Mouse (Mus musculus) Patski (cell line): Measurements from ENCODE around the gene Prss47. TPM values are rescaled to one million over a fixed set of nuclear protein-coding genes. Genes with fewer than 3 reads are reported as not detected.

ENCODE experiments used
- ATAC-seq: fragments of 100-300 bp; one replicate; pipeline ENCODE4 v1.8.0; 2021
- CTCF ChIA-PET: fragments of 350-600 bp; sonication (Branson Sonifier 250); formaldehyde crosslinking; loops from one replicate; lab custom pipeline; 2022; ENCODE audit warnings: inconsistent platforms; lab: Charles Lee
- POLR2A ChIA-PET: fragments of 350-600 bp; sonication (Branson Sonifier 250); formaldehyde crosslinking; loops from one replicate; lab custom pipeline; 2022; ENCODE audit warnings: antibody characterized with exemption, inconsistent platforms; lab: Charles Lee
- DNase-seq: peaks from one replicate; pipeline ENCODE4 v3.0.0-alpha.2; 2011; ENCODE audit warnings: low read depth, low spot score
- H3K27me3 ChIP-seq: fragments of 371-371 bp; one replicate; pipeline ENCODE4 v1.5.1; 2021
- CTCF ChIP-seq: fragments of 100-300 bp; IDR thresholded peaks from one replicate; pipeline ENCODE4 v1.5.1; 2021
- in situ Hi-C: fragments of 300-500 bp; cut with MboI; formaldehyde crosslinking; loops from 3 replicates; pipeline ENCODE4 v1.11.1; 2018; ENCODE audit warnings: low pct_unique_long_range_greater_than_20kb, mixed read lengths
- polyA plus RNA-seq: library from polyadenylated mRNA; unstranded; gene quantifications from one replicate; pipeline ENCODE4 v1.2.3, GENCODE M21; 2021

Prss47 gene
- polyA plus RNA-seq = not detected

DNA sequence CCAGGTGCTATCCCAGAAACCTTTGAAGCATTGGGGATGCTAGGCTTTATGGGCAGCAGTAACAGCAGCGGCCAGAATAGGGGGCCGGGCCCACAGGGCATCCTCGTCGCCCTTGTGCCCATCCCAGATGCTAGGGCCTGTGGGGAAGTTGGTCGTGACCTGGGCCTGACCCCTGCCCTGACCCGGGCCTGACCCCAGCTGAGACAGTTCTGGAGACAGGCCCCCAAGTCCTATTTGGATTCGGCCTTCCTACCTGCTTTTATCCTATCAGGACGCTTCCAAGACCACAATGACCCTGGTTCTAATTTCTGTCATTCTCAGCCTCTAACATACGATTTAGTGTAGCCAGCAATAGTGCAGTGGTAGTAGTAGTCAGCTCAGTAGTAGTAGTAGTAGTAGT, at the start of gene Prss47:
Prss47 (minus strand) TSS at position 101 of the 400 bp plus-strand sequence.
- POLR2A ChIA-PET = no interaction called here
- ATAC-seq (no peak), DNase-seq (no peak)
- CTCF ChIA-PET = no interaction called here
- H3K27me3 ChIP-seq = no peaks in the 10 kb centered on the region
- in situ Hi-C loops = no loop called here
- no peak for TF ChIP-seq CTCF

- no peaks in the 10 kb centered on the region for H3K27me3 ChIP-seq
- ChIA-PET POLR2A (no interaction called here), CTCF (no interaction called here)
- DNase-seq (no peak), ATAC-seq (no peak)
- in situ Hi-C loops = no loop called here
- no peak for TF ChIP-seq CTCF
Measured at GRCm38 (mm10) chr13:65101232-65101631, 48.7 kb upstream of the Prss47 start.

DNA sequence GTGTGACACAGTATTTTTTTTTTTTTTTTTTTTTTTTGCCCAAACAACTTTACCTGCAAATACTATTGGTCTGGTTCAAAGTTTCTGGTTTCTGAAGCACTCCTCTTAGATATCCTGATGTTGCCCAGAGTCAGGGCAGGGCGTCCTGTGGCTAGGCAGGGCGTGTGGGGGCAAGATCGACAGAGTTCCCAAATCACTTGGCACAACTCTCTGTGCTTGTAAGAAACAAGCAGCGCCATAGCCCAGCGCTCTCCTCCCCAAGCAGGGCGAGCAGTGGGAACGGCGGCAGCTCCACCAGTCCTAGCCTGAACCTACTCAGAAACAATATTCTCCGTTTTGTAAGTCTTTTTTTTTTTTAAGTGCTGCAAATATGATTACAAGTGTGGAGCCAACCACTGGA, 48.1 kb upstream of the Prss47 start:
- DNase-seq (no peak), ATAC-seq (no peak)
- CTCF ChIA-PET = no interaction called here
- H3K27me3 ChIP-seq = no peaks in the 10 kb centered on the region
- POLR2A ChIA-PET = no interaction called here
- in situ Hi-C loops = no loop called here
- no peak for TF ChIP-seq CTCF

GRCm38 (mm10) chr13:65097018-65097417, 44.5 kb upstream of the Prss47 start:
- no peak for TF ChIP-seq CTCF
- DNase-seq = no peak
- no peak for ATAC-seq
- H3K27me3 ChIP-seq = no peaks in the 10 kb centered on the region
- ChIA-PET POLR2A (no interaction called here), CTCF (no interaction called here)
- in situ Hi-C loops = no loop called here

GRCm38 (mm10) chr13:65095923-65096322, 43.4 kb upstream of the Prss47 start:
- ATAC-seq = no peak
- POLR2A ChIA-PET = no interaction called here
- CTCF ChIA-PET = no interaction called here
- no peaks in the 10 kb centered on the region for H3K27me3 ChIP-seq
- TF ChIP-seq CTCF = no peak
- in situ Hi-C loops = no loop called here
- no peak for DNase-seq

- ChIA-PET POLR2A (interaction anchor here (0.7 kb wide), 1 partner anchor 70 kb away, joined by 3 read pairs; no protein-coding TSS in a partner anchor), CTCF (no interaction called here)
- in situ Hi-C loops = no loop called here
- TF ChIP-seq CTCF = no peak
- DNase-seq (no peak), ATAC-seq (no peak)
- no peaks in the 10 kb centered on the region for H3K27me3 ChIP-seq
Measured at GRCm38 (mm10) chr13:65069969-65070368, 17.4 kb upstream of the Prss47 start.

DNA sequence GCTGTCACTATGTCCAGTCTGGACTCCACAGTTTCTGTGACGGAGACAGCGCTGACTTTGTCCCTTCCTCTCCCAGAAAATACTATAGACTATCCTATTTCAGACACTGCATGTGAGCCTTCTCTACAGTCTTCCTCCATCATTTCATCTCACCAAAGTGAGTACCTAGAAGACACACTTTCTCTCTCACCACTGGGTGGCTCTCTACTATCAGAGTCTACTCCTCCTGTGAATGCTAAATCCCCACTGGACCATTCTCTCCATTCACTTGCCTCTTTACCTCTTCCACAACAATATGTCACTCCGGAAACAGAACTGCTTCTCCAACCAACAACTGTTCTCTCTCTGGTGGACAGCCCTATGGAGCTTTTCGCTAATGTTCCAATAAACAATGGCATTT, 17.5 kb downstream of the Prss47 start:
- in situ Hi-C loops = loop anchor here (10.0 kb wide), 1 partner anchor 90 kb away; no protein-coding TSS in a partner anchor
- CTCF ChIA-PET = no interaction called here
- H3K27me3 ChIP-seq = peaks cover 7% of the 10 kb centered on the region
- ATAC-seq (no peak), DNase-seq (no peak)
- peak; percentile 44 for TF ChIP-seq CTCF
- POLR2A ChIA-PET = no interaction called here

GRCm38 (mm10) chr13:65032758-65033157, 19.8 kb downstream of the Prss47 start, which contains the start of gene Spata31d1c:
Gene Spata31d1c (plus strand): TSS chr13:65033058.
- DNase-seq (no peak), ATAC-seq (no peak)
- CTCF ChIA-PET = no interaction called here
- no peak for TF ChIP-seq CTCF
- no peaks in the 10 kb centered on the region for H3K27me3 ChIP-seq
- in situ Hi-C loops = loop anchor here (10.0 kb wide), 1 partner anchor 92 kb away; no protein-coding TSS in a partner anchor
- POLR2A ChIA-PET = no interaction called here

DNA sequence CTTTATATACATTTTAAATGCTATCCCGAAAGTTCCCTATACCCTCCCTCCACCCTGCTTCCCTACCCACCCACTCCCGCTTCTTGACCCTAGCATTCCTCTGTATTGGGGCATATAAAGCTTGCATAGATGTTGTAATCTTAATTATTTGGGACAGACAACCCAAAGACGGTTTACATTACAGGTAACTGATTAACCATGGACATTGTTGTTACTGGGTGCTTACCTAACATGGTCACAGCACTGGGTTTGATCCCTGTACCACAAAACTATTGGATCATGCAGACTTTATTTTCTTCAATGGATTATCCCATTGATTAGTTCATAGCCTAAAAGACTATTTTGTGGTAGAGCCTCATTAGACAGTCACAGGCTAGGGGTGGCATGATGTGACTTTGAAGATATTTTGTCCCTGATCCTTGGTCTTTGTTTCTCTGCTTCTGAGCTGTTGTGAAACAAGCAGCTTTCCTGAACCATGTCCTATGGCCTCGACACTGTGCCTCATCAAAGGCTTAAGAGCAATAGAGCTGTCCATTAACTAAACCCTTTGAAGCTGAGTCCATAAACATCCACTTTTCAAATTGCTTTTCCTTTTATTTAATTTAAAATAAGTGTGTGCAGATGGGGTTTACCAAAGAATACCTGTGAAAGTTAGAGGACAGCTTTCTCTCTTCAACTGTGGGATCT, 41.4 kb downstream of the Prss47 start:
- POLR2A ChIA-PET = no interaction called here
- DNase-seq = no peak
- CTCF ChIA-PET = no interaction called here
- H3K27me3 ChIP-seq = no peaks in the 10 kb centered on the region
- in situ Hi-C loops = no loop called here
- no peak for TF ChIP-seq CTCF
- ATAC-seq = no peak

DNA sequence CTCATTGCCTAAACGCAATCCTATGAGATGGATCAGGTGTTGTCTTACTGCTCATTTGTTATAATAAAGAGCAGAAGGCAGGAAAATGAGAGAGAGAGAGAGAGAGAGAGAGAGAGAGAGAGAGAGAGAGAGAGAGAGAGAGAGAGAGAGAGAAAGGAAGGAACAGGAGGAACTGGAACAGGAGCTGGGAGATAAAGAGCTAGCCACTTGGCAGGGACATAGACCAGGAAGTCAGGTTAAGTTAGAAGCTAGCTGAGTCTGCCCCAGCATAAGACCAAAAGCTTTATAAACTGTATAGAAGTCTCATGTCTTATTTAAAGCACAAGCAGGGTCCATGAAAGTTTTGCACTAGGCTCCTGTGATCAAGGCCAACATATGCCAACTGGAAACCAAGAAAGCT, 44.6 kb downstream of the Prss47 start:
- no peak for DNase-seq
- POLR2A ChIA-PET = no interaction called here
- CTCF ChIA-PET = no interaction called here
- H3K27me3 ChIP-seq = no peaks in the 10 kb centered on the region
- TF ChIP-seq CTCF = no peak
- in situ Hi-C loops = no loop called here
- ATAC-seq = no peak

DNA sequence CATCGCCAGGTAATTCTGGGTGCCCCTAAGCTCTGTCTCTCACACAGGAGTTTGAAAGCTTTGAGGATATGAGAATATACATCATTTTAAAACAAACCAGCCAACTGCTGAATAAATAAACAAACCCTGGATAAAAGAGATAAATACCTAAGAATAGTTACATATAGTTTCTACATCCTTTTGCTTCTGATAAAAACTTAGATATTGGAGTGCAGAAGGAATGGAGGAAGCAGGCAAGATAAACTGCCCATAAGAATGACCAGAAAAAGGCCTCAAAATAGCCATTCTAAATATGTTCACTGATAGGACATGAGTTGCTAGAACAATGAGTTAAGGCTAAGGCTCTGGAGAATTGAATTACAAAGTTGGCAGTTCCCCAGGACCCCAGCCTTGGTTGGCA, 45.8 kb downstream of the Prss47 start:
- ATAC-seq (no peak), DNase-seq (no peak)
- no peaks in the 10 kb centered on the region for H3K27me3 ChIP-seq
- in situ Hi-C loops = no loop called here
- ChIA-PET CTCF (no interaction called here), POLR2A (no interaction called here)
- no peak for TF ChIP-seq CTCF

GRCm38 (mm10) chr13:65005414-65005813, 47.1 kb downstream of the Prss47 start:
- ATAC-seq = no peak
- TF ChIP-seq CTCF = no peak
- ChIA-PET POLR2A (no interaction called here), CTCF (no interaction called here)
- no peak for DNase-seq
- in situ Hi-C loops = no loop called here
- H3K27me3 ChIP-seq = no peaks in the 10 kb centered on the region

Other genes with a start within 250 kb of the Prss47 start
- gene Cntnap3, start 148.8 kb downstream of the Prss47 start, polyA plus RNA-seq = not detected
- gene Spata31, start 135.4 kb downstream of the Prss47 start, polyA plus RNA-seq = not detected
- gene Spata31d1c, start 19.7 kb downstream of the Prss47 start, polyA plus RNA-seq = not detected
- gene Mfsd14b, start 60.2 kb upstream of the Prss47 start, polyA plus RNA-seq = 33.1 TPM
- gene Olfr465-ps1, start 85.3 kb upstream of the Prss47 start, polyA plus RNA-seq = not detected
- gene Olfr466, start 97.5 kb upstream of the Prss47 start, polyA plus RNA-seq = not detected
- not detected for gene Nlrp4f, start 153.2 kb upstream of the Prss47 start, polyA plus RNA-seq
- not detected for gene Gm10775, start 206.8 kb upstream of the Prss47 start, polyA plus RNA-seq
- gene Zfp369, start 226.1 kb upstream of the Prss47 start, polyA plus RNA-seq = 26.6 TPM